Mouse (Mus musculus): ENCODE results near the gene Coq3. TPM values are rescaled to one million over a fixed set of nuclear protein-coding genes. Genes with fewer than 3 reads are reported as not detected.

Coq3 gene
- 11.5 and 11.9 TPM in 2 replicates for polyA plus RNA-seq (2011; ENCODE audit: insufficient read length, low read depth, missing spikeins)

DNA sequence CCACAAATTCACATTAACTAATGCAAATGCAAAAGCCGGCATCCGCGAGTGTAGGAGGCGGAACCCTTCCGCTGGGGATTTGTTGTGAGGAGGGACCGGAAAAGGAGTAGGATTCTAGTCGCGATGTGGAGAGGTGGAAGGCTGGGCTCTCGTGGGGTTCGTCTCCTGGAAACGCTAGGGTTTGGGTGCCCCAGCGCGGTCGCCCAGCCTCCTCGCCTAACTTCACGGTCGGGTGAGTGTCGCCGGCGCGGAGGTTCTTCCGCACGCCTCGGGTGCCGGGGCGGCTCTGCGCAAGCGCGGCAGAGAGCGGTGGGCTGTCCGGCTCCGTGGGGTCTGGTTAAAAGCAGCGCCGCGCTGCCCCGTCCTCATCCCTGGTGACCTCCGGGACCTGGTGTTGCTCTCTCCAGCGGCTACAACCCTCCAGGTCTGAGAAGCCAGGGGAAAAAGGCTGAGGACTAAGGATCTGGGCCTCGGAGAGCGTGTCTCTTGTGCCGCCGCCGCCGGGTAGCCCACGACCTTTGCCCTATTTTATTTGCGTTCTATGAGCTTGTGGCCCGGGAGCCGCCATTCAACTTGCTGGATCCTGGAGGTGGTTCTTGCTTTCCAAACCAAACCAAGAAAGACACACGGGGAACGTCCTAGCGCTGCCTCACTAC, at the start of gene Coq3:
Gene Coq3, plus strand, starts transcription at position 109 of the 656 bp plus-strand sequence.
- TF ChIP-seq POLR2A (IDR thresholded peaks at IDR 0.05; ENCODE audit: low read depth, low read length), result peak; percentile 70
- no peak for TF ChIP-seq CTCF (IDR thresholded peaks at IDR 0.05; ENCODE audit: borderline replicate concordance, insufficient read depth, low read length)
- H3K4me1 ChIP-seq (ENCODE audit: control insufficient read depth, insufficient read depth, low read length), result peaks cover 3% of the 10 kb centered on the region
- peak within 1 kb of the TSS; percentile 66 for H3K4me3 ChIP-seq (ENCODE audit: insufficient read depth, low read length)
- H3K27ac ChIP-seq (ENCODE audit: insufficient read depth, low read length), result peak within 1 kb of the TSS; percentile 90

DNA sequence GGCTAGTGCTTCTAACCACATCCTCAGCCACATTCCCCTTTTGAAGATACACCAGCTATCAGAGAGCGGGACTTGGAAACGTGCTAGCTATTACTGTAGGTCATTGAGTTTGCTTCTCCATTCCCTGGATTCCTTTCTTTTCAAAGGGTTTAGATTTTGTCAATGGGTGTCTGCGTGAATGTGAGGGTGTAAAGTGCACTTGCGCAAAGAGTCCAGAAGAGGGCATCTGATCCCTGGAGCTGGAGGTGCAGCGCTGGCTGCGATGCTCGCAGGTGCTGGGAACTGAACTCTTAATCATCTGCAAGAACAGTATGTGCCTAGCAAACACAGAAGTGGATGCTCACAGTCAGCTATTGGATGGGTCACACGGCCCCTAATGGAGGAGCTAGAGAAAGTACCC, 46.6 kb upstream of the Coq3 start:
- TF ChIP-seq POLR2A (IDR thresholded peaks at IDR 0.05; ENCODE audit: low read depth, low read length) (no peak), CTCF (IDR thresholded peaks at IDR 0.05; ENCODE audit: borderline replicate concordance, insufficient read depth, low read length) (no peak)
- no peaks in the 10 kb centered on the region for H3K4me1 ChIP-seq (ENCODE audit: control insufficient read depth, insufficient read depth, low read length)
- no peak overlapping the region for H3K4me3 ChIP-seq (ENCODE audit: insufficient read depth, low read length)
- no peak overlapping the region for H3K27ac ChIP-seq (ENCODE audit: insufficient read depth, low read length)

DNA sequence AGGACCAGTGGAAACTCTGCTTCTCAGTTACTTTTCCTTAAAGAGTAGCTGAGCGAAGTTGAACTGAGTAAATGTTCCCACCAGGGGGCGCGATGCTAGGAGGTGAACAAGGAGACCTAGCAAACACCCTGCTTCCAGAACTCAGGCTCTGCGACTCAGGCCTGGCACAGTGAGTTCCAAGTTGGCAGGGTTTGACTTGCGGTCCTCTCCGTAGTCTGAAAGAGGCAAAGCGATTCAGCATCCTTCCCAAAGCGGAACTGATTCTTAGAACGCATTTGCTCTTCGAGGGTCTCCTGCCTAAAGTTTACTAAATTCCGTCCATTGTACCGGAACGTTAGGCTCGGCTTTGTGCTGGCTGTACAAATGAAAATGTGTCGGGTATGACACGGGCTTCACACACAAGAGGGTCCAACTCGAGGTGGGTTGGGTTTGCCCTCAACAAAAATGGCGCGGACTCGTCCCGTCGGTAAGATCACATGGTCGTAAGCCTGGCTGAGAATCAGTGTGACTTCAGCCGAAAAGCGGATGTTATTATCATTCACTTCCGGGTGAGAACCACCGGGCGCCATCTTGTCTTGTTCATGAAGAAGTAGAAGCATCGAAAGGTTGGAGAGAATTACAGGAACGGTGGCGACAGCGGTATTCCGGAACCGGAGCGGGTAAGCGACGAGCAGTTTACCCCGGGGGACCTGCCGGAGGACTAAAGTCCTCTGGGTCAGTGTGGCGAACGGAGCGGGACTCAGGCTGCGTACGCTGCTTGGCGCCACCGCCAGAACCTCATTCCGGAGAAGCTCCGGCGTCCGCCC, 31.8 kb upstream of the Coq3 start, which contains the start of gene Pnisr:
Gene Pnisr, plus strand, starts transcription at position 103 of the 806 bp plus-strand sequence.
- TF ChIP-seq CTCF (IDR thresholded peaks at IDR 0.05; ENCODE audit: borderline replicate concordance, insufficient read depth, low read length), result peak; percentile 50; the same call in 1 of the 2 replicates
- TF ChIP-seq POLR2A (IDR thresholded peaks at IDR 0.05; ENCODE audit: low read depth, low read length), result peak; percentile 59
- Histone ChIP-seq H3K4me1 (ENCODE audit: control insufficient read depth, insufficient read depth, low read length) (0 out of 2 replicates have a peak, but pooled peaks cover 5% of the 10 kb centered on the region), H3K27ac (ENCODE audit: insufficient read depth, low read length) (peak within 1 kb of the TSS; percentile 97), H3K4me3 (ENCODE audit: insufficient read depth, low read length) (peak within 1 kb of the TSS; percentile 91)

DNA sequence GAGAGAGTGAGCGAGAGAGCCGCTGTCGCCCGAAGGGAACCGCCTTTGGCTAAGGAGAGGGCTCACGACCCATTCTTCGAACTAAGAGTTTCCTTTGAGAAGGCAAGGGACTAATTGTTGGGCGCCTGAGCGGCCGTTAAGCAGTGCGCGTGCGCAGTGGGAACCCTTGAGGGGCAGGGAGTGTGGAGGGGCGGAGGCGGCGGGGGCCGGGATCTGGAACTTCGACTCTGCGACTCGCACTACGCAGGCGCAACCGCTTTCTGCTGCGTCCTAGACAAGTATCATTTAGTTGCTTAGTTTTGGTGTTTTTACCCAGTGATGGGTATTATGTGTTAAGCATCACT, 31.2 kb upstream of the Coq3 start:
- H3K27ac ChIP-seq (ENCODE audit: insufficient read depth, low read length), result peak overlapping the region; percentile 93
- H3K4me1 ChIP-seq (ENCODE audit: control insufficient read depth, insufficient read depth, low read length), result 0 out of 2 replicates have a peak, but pooled peaks cover 5% of the 10 kb centered on the region
- peak overlapping the region; percentile 91 for H3K4me3 ChIP-seq (ENCODE audit: insufficient read depth, low read length)
- TF ChIP-seq CTCF (IDR thresholded peaks at IDR 0.05; ENCODE audit: borderline replicate concordance, insufficient read depth, low read length) (no peak), POLR2A (IDR thresholded peaks at IDR 0.05; ENCODE audit: low read depth, low read length) (peak; percentile 42; the same call in 1 of the 2 replicates)

DNA sequence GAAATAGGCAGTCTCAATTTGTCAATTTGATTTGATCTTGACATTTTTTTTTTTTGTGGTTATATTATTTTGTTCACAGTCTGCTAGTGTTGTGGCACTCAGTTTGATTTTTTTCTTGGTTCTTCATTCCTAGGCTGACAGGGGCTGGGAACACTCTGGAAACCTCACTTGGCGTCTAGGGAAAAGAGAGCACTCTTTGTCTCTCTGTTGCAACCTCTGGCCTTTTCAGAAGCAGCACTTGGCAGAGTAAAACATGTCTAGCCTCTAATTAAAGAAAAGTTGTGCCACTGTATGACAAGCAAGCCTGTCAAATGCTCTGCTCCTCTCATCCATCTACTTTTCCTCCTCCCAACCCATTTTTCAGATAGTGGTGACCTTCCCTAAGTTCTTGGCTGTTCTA, 22.0 kb upstream of the Coq3 start:
- no peak for TF ChIP-seq POLR2A (IDR thresholded peaks at IDR 0.05; ENCODE audit: low read depth, low read length)
- H3K27ac ChIP-seq (ENCODE audit: insufficient read depth, low read length), result no peak overlapping the region
- no peaks in the 10 kb centered on the region for H3K4me1 ChIP-seq (ENCODE audit: control insufficient read depth, insufficient read depth, low read length)

DNA sequence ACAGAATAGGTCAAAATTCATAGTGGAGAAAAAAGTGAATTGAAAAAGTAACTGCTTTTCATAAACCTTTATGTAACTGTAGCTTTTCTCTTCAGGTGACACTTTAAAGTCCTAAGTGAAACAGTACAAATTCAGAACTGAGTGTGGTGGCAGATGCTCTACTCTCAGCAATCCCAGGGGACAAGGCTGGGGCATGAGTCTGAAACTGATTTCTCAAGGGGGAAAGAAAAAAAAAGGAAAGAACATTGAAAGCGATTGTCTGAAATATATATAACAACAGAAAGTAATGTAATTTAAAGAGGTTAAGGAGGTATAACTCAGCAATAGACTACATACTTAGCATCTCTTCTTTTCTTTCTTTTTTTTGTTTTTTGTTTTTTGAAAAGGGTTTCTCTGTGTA, 14.2 kb upstream of the Coq3 start:
- H3K4me1 ChIP-seq (ENCODE audit: control insufficient read depth, insufficient read depth, low read length), result no peaks in the 10 kb centered on the region
- H3K27ac ChIP-seq (ENCODE audit: insufficient read depth, low read length), result no peak overlapping the region
- no peak overlapping the region for H3K4me3 ChIP-seq (ENCODE audit: insufficient read depth, low read length)
- no peak for TF ChIP-seq POLR2A (IDR thresholded peaks at IDR 0.05; ENCODE audit: low read depth, low read length)
- no peak for TF ChIP-seq CTCF (IDR thresholded peaks at IDR 0.05; ENCODE audit: borderline replicate concordance, insufficient read depth, low read length)

More for the DNA sequence above, 22.0 kb upstream of the Coq3 start:
- no peak overlapping the region for H3K4me3 ChIP-seq (ENCODE audit: insufficient read depth, low read length)

DNA sequence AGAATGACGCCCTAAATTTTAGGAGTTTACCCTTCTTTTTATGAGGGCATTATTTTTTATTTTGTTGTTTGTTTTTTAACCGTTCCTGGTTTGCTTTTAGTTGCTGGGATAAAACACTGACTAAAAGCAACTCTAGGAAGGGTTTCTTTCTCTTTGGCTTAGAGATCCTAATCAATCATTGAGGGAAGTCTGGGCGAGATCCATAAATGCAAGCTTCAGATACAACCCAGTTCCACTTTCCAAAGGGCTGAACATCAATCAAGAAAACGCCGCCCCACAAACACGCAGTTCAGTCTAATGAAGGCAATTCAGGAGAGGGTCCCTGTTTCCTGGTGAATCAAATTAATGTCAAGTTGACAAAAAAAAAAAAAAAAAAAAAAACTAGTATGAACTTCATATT, 697 bp upstream of the Coq3 start:
- Histone ChIP-seq H3K4me1 (ENCODE audit: control insufficient read depth, insufficient read depth, low read length) (peaks cover 3% of the 10 kb centered on the region), H3K4me3 (ENCODE audit: insufficient read depth, low read length) (no peak overlapping the region; the same call in 1 of the 2 replicates), H3K27ac (ENCODE audit: insufficient read depth, low read length) (peak overlapping the region; percentile 28; the same call in 1 of the 2 replicates)
- TF ChIP-seq POLR2A (IDR thresholded peaks at IDR 0.05; ENCODE audit: low read depth, low read length), result no peak
- no peak for TF ChIP-seq CTCF (IDR thresholded peaks at IDR 0.05; ENCODE audit: borderline replicate concordance, insufficient read depth, low read length)

DNA sequence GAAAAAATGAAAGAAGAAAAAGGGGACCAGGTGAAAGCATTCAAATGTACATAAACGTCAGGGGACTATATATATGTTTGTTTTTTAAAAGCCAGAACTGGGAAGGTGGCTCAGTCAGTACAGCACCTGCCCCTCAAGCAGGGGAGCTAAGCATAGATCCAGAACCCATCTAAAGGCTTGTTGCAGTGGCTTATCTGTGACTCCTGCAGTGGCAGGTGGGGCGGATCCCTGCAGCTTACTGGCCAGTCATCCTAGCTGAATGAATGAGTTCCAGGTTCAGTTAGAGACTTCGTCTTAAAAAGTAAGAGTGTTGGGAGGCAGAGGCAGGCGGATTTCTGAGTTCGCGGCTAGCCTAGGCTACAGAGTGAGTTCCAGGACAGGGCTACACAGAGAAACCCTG, 3.3 kb downstream of the Coq3 start:
- TF ChIP-seq CTCF (IDR thresholded peaks at IDR 0.05; ENCODE audit: borderline replicate concordance, insufficient read depth, low read length), result no peak
- no peak for TF ChIP-seq POLR2A (IDR thresholded peaks at IDR 0.05; ENCODE audit: low read depth, low read length)
- Histone ChIP-seq H3K4me1 (ENCODE audit: control insufficient read depth, insufficient read depth, low read length) (peaks cover 3% of the 10 kb centered on the region), H3K4me3 (ENCODE audit: insufficient read depth, low read length) (no peak overlapping the region), H3K27ac (ENCODE audit: insufficient read depth, low read length) (no peak overlapping the region)

DNA sequence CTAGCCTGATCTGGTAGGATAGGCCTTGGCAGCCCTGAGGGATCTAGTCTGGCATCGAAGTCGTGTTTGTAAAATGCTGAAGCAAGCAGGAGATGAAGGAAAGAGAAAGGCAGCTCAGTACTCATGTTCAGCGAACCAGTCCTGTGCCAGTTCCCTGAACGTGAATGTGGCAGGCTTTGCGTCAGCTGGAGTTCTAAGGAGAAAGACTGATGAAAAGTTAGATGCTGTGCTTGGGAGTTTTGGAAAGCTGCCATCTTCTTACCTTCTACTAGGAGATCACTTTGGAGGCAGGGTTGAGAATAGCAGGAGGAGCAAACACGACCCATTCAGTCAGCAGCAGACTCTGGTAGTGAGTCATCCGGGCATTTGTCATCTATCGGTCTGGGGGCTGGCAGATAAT, 6.4 kb downstream of the Coq3 start:
- Histone ChIP-seq H3K4me3 (ENCODE audit: insufficient read depth, low read length) (no peak overlapping the region), H3K4me1 (ENCODE audit: control insufficient read depth, insufficient read depth, low read length) (no peaks in the 10 kb centered on the region), H3K27ac (ENCODE audit: insufficient read depth, low read length) (no peak overlapping the region)
- TF ChIP-seq POLR2A (IDR thresholded peaks at IDR 0.05; ENCODE audit: low read depth, low read length) (no peak), CTCF (IDR thresholded peaks at IDR 0.05; ENCODE audit: borderline replicate concordance, insufficient read depth, low read length) (no peak)
